ENCODE assay signal across 16 mouse cellular contexts in the genomic region with DNA sequence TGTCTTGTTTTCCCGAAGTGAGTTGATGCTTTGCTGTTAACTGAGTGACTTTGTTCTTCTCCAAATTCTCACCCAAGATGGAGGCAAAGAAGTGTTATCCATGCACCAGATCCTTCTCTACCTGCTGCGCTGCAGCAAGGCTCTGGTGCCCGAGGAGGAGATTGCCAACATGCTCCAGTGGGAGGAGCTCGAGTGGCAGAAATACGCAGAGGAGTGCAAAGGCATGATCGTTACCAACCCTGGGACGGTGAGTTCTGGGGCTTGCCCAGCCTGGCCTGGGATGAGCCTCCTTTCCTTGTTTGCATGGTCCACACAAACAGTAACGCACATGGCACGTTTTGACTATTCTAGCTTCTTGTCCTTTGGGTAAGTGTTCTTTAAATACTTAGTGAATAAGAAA.
"Had no signal": no experiment of that assay in that cellular context is flagged by ENCODE, and none has a peak within 500 bp of the region (broad histone marks: within the 10 kb centered on the region; RNA-seq: fewer than 3 reads in every experiment).

No protein-coding gene starts in this region.

- DNase-seq: lung, postnatal 14 days; lung, postnatal 36 days; right cerebral cortex, postnatal 14 days; thymus, adult 2 months; thymus, postnatal 25 days; thymus, postnatal 4 days had no signal

- H3K27ac ChIP-seq: lung, embryonic 15.5 days; macrophage; midbrain, embryonic 13.5 days; midbrain, embryonic 15.5 days; neural tube, embryonic 12.5 days; stomach, embryonic 15.5 days; stomach, postnatal 0 days had no signal

- H3K4me1 ChIP-seq: megakaryocyte, embryonic 14.5 days; midbrain, embryonic 13.5 days; midbrain, embryonic 15.5 days; neural tube, embryonic 12.5 days; stomach, embryonic 15.5 days had no signal

- H3K9me3 ChIP-seq: lung, embryonic 15.5 days; megakaryocyte, embryonic 14.5 days; midbrain, embryonic 13.5 days; midbrain, embryonic 15.5 days; neural tube, embryonic 12.5 days; stomach, embryonic 15.5 days had no signal

- H3K27me3 ChIP-seq: lung, embryonic 15.5 days; megakaryocyte, embryonic 14.5 days; midbrain, embryonic 13.5 days; midbrain, embryonic 15.5 days; neural tube, embryonic 12.5 days; stomach, embryonic 15.5 days had no signal

- ATAC-seq: lung, postnatal 0 days; midbrain, embryonic 13.5 days; midbrain, embryonic 15.5 days had no signal

- H3K4me3 ChIP-seq: lung, embryonic 15.5 days; megakaryocyte, embryonic 14.5 days; midbrain, embryonic 13.5 days; midbrain, embryonic 15.5 days; neural tube, embryonic 12.5 days; stomach, embryonic 15.5 days had no signal

- H3K9ac ChIP-seq: lung, embryonic 15.5 days; midbrain, embryonic 13.5 days; midbrain, embryonic 15.5 days; neural tube, embryonic 12.5 days; stomach, embryonic 15.5 days had no signal

- H3K4me2 ChIP-seq: lung, embryonic 15.5 days; midbrain, embryonic 11.5 days; midbrain, embryonic 13.5 days; midbrain, embryonic 15.5 days; neural tube, embryonic 12.5 days; stomach, embryonic 15.5 days had no signal
